Mouse (Mus musculus) thymus, adult 2 months (tissue): ENCODE measurements at regions not wholly inside any gene's neighbourhood (a gene's known extent, or its start where the extent isn't known, plus 50 kb on each side); places are given as distances from the start of the nearest gene placed in this dataset.

ENCODE experiments used
- DNase-seq: peaks from one replicate; pipeline ENCODE4 v3.0.0; 2021
- H3K27ac ChIP-seq: fragments of 200-500 bp; 2 replicates; pipeline ENCODE4 v1.5.1; 2012; ENCODE audit warnings: low read length, control low read depth; ENCODE audit not compliant: control insufficient read depth, insufficient read depth
- H3K27me3 ChIP-seq: fragments of 200-500 bp; 2 replicates; pipeline ENCODE4 v1.6.1; 2012; ENCODE audit warnings: mild to moderate bottlenecking, low read length, moderate library complexity, mixed read lengths; ENCODE audit not compliant: control insufficient read depth, insufficient read depth
- H3K36me3 ChIP-seq: fragments of 200-500 bp; 2 replicates; pipeline ENCODE4 v1.6.1; 2012; ENCODE audit warnings: mild to moderate bottlenecking, low read length, moderate library complexity; ENCODE audit not compliant: control insufficient read depth, insufficient read depth
- H3K4me1 ChIP-seq: fragments of 200-500 bp; replicated peaks from 2 replicates; pipeline ENCODE4 v1.6.1; 2012; ENCODE audit warnings: low read length; ENCODE audit not compliant: control insufficient read depth, insufficient read depth
- H3K4me3 ChIP-seq: fragments of 200-500 bp; 2 replicates; pipeline ENCODE4 v1.5.1; 2012; ENCODE audit warnings: mild to moderate bottlenecking, low read length, control low read depth, moderate library complexity; ENCODE audit not compliant: control insufficient read depth, insufficient read depth
- CTCF ChIP-seq: fragments of 200-500 bp; IDR thresholded peaks from 2 replicates; pipeline ENCODE4 v1.5.1; 2012; ENCODE audit warnings: mild to moderate bottlenecking, control low read depth, low read length, moderate library complexity, borderline replicate concordance; ENCODE audit not compliant: control insufficient read depth, poor library complexity, insufficient read depth; ENCODE audit errors: extremely low read depth
- POLR2A ChIP-seq: fragments of 200-500 bp; IDR thresholded peaks from 2 replicates; pipeline ENCODE4 v1.6.1; 2012; ENCODE audit warnings: mild to moderate bottlenecking, low read length, control low read depth, moderate library complexity; ENCODE audit not compliant: control insufficient read depth, poor library complexity, insufficient read depth; ENCODE audit errors: extremely low read depth
- WGBS: fragments of 180-500 bp; shearing (Covaris S2); methylation state at CpG from one replicate; pipeline ENCODE4 v1.1.7; 2018; 5-methylcytosine and 5-hydroxymethylcytosine counted together

GRCm38 (mm10) chr16:29816681-29817369 is 237.7 kb downstream of the Opa1 start:
- WGBS = 88% methylated on average over 10 of the region's 10 CpGs
- no peak overlapping the region for H3K4me3 ChIP-seq
- TF ChIP-seq POLR2A (no peak), CTCF (no peak)
- H3K4me1 ChIP-seq = peaks cover 15% of the 10 kb centered on the region
- no peak for DNase-seq
- no peaks in the 10 kb centered on the region for H3K27me3 ChIP-seq
- H3K27ac ChIP-seq = no peak overlapping the region
- no peaks in the 10 kb centered on the region for H3K36me3 ChIP-seq

- no peak overlapping the region for H3K4me3 ChIP-seq
- H3K4me1 ChIP-seq = peaks cover 4% of the 10 kb centered on the region; the same call in 1 of the 2 replicates
- H3K36me3 ChIP-seq = no peaks in the 10 kb centered on the region
- DNase-seq = no peak
- 90% methylated on average over 7 of the region's 7 CpGs for WGBS
- H3K27me3 ChIP-seq = no peaks in the 10 kb centered on the region
- TF ChIP-seq POLR2A (no peak), CTCF (no peak)
- no peak overlapping the region for H3K27ac ChIP-seq
Measured at GRCm38 (mm10) chr16:29818807-29819440, 239.8 kb downstream of the Opa1 start.

GRCm38 (mm10) chr16:29820704-29821103 is 241.6 kb downstream of the Opa1 start:
- H3K27ac ChIP-seq = no peak overlapping the region
- WGBS = 87% methylated on average over 9 of the region's 9 CpGs
- TF ChIP-seq CTCF (no peak), POLR2A (no peak)

GRCm38 (mm10) chr16:29822110-29822509 is 242.1 kb upstream of the Hes1 start:
- no peaks in the 10 kb centered on the region for H3K36me3 ChIP-seq
- no peaks in the 10 kb centered on the region for H3K27me3 ChIP-seq
- no peak for DNase-seq
- H3K4me3 ChIP-seq = no peak overlapping the region
- no peaks in the 10 kb centered on the region for H3K4me1 ChIP-seq
- WGBS = 43% methylated on average over 7 of the region's 7 CpGs
- TF ChIP-seq POLR2A (no peak), CTCF (no peak)
- no peak overlapping the region for H3K27ac ChIP-seq

More at GRCm38 (mm10) chr16:29820704-29821103, 241.6 kb downstream of the Opa1 start:
- no peak for DNase-seq
- Histone ChIP-seq H3K36me3 (no peaks in the 10 kb centered on the region), H3K4me1 (no peaks in the 10 kb centered on the region), H3K27me3 (no peaks in the 10 kb centered on the region), H3K4me3 (no peak overlapping the region)

- H3K36me3 ChIP-seq = no peaks in the 10 kb centered on the region
- no peak for DNase-seq
- no peak for TF ChIP-seq CTCF
- no peak for TF ChIP-seq POLR2A
Measured at GRCm38 (mm10) chr16:29822843-29823401, 241.3 kb upstream of the Hes1 start.

GRCm38 (mm10) chr16:29826927-29827326 is 237.3 kb upstream of the Hes1 start:
- Histone ChIP-seq H3K27me3 (no peaks in the 10 kb centered on the region), H3K36me3 (no peaks in the 10 kb centered on the region), H3K4me3 (no peak overlapping the region), H3K4me1 (no peaks in the 10 kb centered on the region), H3K27ac (no peak overlapping the region)
- 96% methylated on average over 5 of the region's 5 CpGs for WGBS
- no peak for DNase-seq
- TF ChIP-seq CTCF (no peak), POLR2A (no peak)

More at GRCm38 (mm10) chr16:29822843-29823401, 241.3 kb upstream of the Hes1 start:
- Histone ChIP-seq H3K27ac (no peak overlapping the region), H3K4me3 (no peak overlapping the region), H3K4me1 (no peaks in the 10 kb centered on the region), H3K27me3 (no peaks in the 10 kb centered on the region)
- whole genome bisulfite sequencing = 92% methylated on average over 8 of the region's 8 CpGs

GRCm38 (mm10) chr16:29827776-29828175 is 236.4 kb upstream of the Hes1 start:
- TF ChIP-seq CTCF (no peak), POLR2A (no peak)
- no peak for DNase-seq
- no peaks in the 10 kb centered on the region for H3K36me3 ChIP-seq
- no peaks in the 10 kb centered on the region for H3K4me1 ChIP-seq
- no peak overlapping the region for H3K4me3 ChIP-seq
- no peaks in the 10 kb centered on the region for H3K27me3 ChIP-seq
- H3K27ac ChIP-seq = no peak overlapping the region
- 97% methylated on average over 1 of the region's 1 CpGs for WGBS
